Mouse (Mus musculus) kidney, adult 9 months (tissue): Measurements from ENCODE around the gene Rita1.

Experiments used
- DNase-seq: peaks from one replicate; pipeline ENCODE4 v3.0.0; 2022

The Rita1 gene

GRCm38 (mm10) chr5:120570289-120570897 lies 42.0 kb downstream of the Rita1 start:
- peak; percentile 25 for DNase-seq

- no peak for DNase-seq
Observed at GRCm38 (mm10) chr5:120569791-120570190, 42.6 kb downstream of the Rita1 start.

DNA sequence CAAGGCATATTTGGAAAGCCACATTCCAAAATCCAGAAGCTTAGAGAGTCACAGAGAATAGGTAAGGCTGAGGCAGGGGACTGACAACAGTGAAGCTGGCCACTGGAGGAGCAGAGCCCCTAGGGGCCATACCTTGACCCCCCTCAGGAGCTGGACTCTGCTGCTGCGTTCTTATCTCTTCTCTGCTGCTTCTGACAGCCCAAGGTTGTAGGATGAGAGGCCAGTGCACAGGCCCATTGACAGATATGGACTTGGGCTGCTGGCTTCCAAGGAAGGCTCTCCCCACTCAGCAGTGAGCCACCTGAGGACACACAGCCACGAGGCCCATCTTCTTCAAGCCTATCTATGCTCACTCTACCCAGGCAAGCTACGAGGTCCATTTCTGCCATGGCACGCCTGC lies 43.4 kb downstream of the Rita1 start:
- no peak for DNase-seq

- peak; percentile 57 for DNase-seq
Observed at GRCm38 (mm10) chr5:120568336-120568768, 44.0 kb downstream of the Rita1 start.

DNA sequence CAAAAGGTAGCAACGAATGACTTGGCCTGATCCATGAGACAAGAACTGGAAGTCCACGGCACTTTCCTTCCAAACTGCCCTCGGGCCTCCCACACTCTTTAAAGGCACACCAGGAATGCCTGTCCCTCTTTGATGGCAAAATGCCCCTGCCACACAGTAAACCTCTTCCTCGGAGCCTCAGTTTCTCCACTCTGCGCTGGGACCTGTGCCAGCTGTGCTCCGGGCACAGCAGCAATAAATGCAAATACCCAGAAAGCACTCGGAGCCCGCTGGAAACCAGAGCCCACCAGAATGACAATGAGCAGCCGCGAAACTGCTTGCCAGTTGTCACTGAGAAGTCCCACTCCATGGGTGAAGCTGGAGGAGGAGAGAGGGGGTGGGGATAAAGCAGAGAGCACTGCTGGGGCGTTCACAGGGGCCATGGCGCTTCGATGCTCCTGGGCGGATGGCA lies 44.6 kb downstream of the Rita1 start:
- DNase-seq, result no peak

DNA sequence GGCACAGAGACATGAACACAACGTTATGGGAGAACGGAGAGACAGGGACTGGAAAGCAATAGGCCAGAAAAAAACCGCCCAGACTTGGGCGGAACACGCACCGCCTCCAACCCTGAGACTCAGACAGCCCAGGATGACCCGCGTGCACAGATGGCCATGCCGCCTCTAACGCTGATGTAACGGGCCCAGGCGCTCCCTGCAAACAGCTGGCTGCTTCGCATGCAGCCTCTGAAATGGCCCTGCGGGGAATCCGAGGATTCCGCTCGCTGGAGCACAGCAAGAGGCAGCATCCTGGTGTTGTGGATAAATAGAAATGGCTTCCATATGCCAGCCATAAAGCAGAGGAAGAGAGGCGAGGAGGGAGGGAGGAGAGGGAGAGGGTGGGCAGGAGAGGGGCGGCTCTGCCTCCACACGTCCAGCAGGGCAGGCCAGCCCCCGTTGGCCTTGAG lies 45.1 kb downstream of the Rita1 start:
- DNase-seq, result peak; percentile 62

GRCm38 (mm10) chr5:120566681-120567252 lies 45.6 kb downstream of the Rita1 start:
- DNase-seq, result peak; percentile 71

- DNase-seq, result peak; percentile 84
Observed at GRCm38 (mm10) chr5:120566101-120566500, 46.3 kb downstream of the Rita1 start.

DNA sequence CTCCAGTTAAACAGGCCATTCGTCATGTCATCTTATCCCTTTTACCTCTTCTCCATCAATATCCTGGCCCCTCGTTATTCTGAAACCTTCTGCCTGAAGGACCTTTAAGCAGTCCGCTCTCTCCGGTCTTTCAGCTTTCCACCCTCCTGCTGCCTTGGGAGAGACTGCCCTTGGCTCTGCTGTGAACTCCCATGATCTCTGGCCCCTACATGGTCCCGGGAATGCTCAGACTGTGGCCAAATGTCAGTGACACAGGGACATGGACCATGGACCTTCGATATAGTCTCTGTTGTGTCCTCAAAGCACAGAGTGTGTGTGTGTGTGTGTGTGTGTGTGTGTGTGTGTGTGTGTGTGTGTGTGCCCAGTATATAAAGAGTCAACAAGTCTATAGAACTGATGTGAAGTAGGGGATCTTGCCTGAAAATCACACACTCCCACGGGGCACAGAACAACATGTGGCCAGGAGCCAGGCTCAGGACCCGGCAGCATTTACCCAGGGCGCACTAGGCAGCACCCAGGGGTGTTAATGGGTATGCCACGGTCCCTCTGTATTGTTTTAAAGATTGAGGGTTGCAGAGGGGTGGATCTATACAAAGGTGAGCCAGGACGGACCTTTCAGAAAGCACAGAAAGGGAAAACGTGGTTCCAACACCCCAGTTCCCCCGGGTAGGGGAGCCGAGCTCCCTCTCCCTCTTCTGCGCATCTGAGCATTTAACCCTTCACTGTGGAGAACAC lies 47.1 kb downstream of the Rita1 start:
- peak; percentile 58 for DNase-seq

DNA sequence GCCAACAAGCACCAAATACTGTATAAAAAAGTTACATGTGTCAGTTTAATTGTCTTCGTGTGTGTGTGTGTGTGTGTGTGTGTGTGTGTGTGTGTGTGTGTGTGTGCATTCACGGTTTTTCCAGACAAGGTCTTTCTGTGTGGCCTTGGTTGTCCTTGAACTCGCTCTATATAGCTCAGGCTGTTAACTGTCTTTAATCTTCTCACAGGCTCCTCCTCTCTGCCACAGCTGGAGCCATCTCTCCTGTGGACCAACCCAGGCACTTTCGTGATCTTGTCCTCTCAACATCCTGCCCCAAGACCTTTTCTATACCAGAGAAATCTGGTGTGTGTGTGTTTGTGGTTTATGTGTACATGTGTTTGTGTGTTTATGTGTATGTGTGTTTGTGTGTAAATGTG lies 48.5 kb downstream of the Rita1 start:
- no peak for DNase-seq

DNA sequence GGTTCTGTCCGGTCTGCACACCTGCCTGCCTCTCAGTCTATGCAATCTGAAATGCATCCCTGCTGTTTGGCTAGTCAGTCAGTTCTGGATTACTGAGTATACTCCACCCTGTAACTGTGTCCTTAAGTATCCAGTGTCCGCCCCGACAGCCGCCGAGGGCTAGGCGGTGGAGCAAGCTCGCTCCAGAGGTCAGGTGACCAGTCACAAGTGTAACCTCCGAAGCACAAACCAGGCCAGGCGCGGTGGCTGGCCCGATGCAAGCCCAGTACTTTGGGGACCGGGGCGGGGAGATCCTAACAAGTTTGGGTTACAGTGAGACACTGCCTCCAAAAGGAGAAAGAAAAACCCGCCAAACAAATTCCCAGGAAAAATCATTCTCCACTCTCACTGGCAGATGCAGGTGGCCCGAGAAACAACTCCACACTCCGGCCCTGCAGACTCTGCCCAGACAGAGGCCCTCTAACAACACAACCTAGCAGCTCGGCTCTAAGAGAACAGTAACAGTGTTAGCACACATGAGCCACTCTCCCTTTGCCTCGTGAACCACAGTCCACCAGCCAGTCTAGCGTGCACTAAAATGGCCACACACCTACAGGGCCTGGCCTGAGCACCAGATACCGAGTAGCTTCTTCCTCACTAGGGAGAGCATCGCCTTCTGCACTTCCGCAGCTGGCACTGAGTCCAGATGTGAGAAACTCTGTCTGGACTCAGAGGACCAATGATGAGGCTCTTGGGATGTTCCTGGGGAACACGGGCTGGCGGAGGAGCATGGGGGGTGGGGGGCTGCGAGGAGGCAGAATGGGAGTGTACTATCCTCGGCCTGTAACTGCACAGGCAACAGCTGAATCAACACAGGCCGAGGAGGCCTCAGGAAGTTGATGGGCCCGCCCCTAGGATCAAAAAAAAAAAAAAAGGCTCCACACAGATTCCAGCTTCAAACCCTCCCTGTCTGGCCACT lies 49.2 kb downstream of the Rita1 start:
- DNase-seq, result peak; percentile 90

- DNase-seq, result peak; percentile 93
Observed at GRCm38 (mm10) chr5:120560616-120561311, 51.6 kb downstream of the Rita1 start.

DNA sequence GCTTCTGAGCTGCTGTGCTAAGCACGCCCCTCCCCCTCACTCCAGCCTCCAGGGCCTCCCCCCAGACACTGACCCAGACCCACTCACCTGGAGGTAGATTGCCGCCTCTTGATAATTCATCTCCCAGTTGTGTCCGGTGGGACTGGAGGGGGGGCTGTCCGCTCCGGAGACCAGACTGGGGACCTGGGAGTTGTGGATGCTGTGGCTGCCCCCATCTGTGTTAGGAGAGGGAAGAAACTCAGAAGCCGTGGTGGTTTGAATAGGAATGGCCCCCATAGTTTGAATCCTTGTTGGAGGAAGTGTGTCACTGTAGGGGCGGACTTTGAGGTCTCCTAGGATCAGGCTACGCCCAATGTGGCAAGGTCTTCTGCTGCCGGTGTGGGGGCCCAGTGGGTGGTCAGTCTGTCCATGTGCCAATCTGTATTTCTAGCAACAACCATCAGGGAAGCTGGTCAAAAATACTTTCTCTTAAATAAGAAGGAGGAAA lies 52.2 kb downstream of the Rita1 start:
- DNase-seq, result no peak

DNA sequence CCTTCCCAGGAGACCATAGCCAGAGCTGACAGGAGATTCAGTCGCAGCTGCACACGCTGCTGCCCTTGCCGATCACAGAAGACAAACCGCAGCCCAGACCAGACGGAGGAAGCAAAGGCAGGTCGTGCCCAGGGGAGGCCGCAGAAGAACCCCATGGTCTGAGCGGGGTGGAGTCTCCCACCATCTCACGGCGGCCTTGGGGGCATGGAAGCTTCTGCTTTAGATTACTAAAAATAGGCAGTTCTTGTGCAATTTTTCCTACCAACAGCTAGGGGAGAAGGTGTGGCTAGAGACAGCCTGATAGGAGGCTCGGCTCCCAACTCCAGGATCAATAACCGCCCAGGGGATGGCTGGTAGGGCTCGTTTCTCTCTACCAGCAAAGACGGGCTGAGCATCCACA lies 53.6 kb downstream of the Rita1 start:
- no peak for DNase-seq

GRCm38 (mm10) chr5:120558041-120558440 lies 54.3 kb downstream of the Rita1 start:
- DNase-seq, result no peak

GRCm38 (mm10) chr5:120555871-120556270 lies 56.5 kb downstream of the Rita1 start:
- no peak for DNase-seq

- no peak for DNase-seq
Observed at GRCm38 (mm10) chr5:120550673-120551072, 61.7 kb downstream of the Rita1 start.

- DNase-seq, result peak; percentile 76
Observed at GRCm38 (mm10) chr5:120550137-120550536, 62.3 kb downstream of the Rita1 start.

- DNase-seq, result no peak
Observed at GRCm38 (mm10) chr5:120548236-120548850, 64.0 kb downstream of the Rita1 start.
